Mouse (Mus musculus): ENCODE results near the gene Gpr37l1. TPM values are rescaled to one million over a fixed set of nuclear protein-coding genes. Genes with fewer than 3 reads are reported as not detected.
A peak's percentile ranks its signal among the peaks of the same experiment; 100 is the strongest.

The Gpr37l1 gene
- polyA plus RNA-seq (2015; fragmentation: Nextera tagmentation; extraction: Ambion mirVana), result not detected in 2 replicates

DNA sequence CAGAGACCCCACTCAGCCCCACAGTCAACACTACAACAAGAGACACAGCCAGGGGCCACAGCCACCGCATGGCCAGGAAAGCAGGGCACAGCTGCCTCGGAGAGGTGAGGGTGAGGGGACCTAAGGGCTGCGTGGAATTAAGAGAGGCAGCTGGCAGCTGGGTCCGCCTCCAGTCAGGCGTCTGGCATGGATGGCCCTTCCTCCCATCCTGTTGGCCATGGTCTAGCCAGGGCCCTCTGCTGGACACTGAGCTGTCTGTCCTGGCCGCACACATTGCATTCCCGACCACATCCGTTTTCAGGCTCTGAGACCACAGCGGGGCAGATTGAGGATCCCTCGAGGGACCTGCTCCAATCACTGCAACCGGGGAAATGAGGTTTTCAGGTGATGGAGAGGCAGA, at the start of gene Gpr37l1:
Gpr37l1 (minus strand) TSS at position 247 of the 400 bp plus-strand sequence.
- Histone ChIP-seq H3K9me3 (replicated peaks) (no peaks in the 10 kb centered on the region), H3K9ac (no peak within 1 kb of the TSS), H3K4me2 (no peak within 1 kb of the TSS), H3K4me3 (no peak within 1 kb of the TSS), H3K36me3 (ENCODE audit: poor library complexity, severe bottlenecking) (no peaks in the 10 kb centered on the region), H3K4me1 (0 out of 2 replicates have a peak, but pooled peaks cover 3% of the 10 kb centered on the region), H3K27me3 (no peaks in the 10 kb centered on the region), H3K27ac (no peak within 1 kb of the TSS)
- WGBS, result 63% methylated on average over 11 of the region's 11 CpGs
- no peak for ATAC-seq

- 89% methylated on average over 9 of the region's 9 CpGs for WGBS
- H3K4me1 ChIP-seq, result no peaks in the 10 kb centered on the region
- H3K4me3 ChIP-seq, result no peak overlapping the region
- ATAC-seq, result no peak
- H3K9ac ChIP-seq, result no peak overlapping the region
- H3K9me3 ChIP-seq (replicated peaks), result no peaks in the 10 kb centered on the region
- no peak overlapping the region for H3K4me2 ChIP-seq
- H3K27ac ChIP-seq, result no peak overlapping the region
- H3K36me3 ChIP-seq (ENCODE audit: poor library complexity, severe bottlenecking), result no peaks in the 10 kb centered on the region
- no peaks in the 10 kb centered on the region for H3K27me3 ChIP-seq
Measured at GRCm38 (mm10) chr1:135213772-135214640, 46.5 kb upstream of the Gpr37l1 start.

- 69% methylated on average over 5 of the region's 5 CpGs for WGBS
Measured at GRCm38 (mm10) chr1:135210421-135210820, 42.9 kb upstream of the Gpr37l1 start.

DNA sequence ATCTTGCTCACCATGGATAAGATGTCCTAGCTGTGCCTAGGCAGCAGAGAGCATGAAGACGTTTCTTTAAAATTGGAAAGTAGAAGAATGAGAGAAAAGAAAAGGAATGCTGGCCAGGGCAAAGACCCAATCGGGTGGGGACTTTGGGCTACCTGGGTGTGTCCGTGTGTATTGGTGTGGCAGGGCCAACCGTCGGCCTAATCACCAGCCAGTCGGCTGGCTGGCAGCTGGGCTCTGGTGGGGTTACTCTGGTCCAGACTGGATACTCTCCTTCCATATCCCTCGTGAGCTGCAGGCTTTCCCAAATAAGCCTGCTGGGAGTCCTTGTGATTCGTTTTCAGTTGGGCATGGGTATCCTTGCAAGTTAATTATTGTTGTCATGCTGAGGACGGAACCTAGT, 41.2 kb upstream of the Gpr37l1 start:
- ATAC-seq, result no peak
- WGBS, result 81% methylated on average over 9 of the region's 9 CpGs

More at GRCm38 (mm10) chr1:135210421-135210820, 42.9 kb upstream of the Gpr37l1 start:
- ATAC-seq, result no peak
- H3K27me3 ChIP-seq, result no peaks in the 10 kb centered on the region
- H3K36me3 ChIP-seq (ENCODE audit: poor library complexity, severe bottlenecking), result no peaks in the 10 kb centered on the region
- H3K4me3 ChIP-seq, result no peak overlapping the region
- no peaks in the 10 kb centered on the region for H3K4me1 ChIP-seq
- no peaks in the 10 kb centered on the region for H3K9me3 ChIP-seq (replicated peaks)
- no peak overlapping the region for H3K4me2 ChIP-seq
- no peak overlapping the region for H3K27ac ChIP-seq
- no peak overlapping the region for H3K9ac ChIP-seq

GRCm38 (mm10) chr1:135206586-135207339, 39.3 kb upstream of the Gpr37l1 start:
- no peak overlapping the region for H3K4me3 ChIP-seq
- no peak overlapping the region for H3K27ac ChIP-seq
- no peaks in the 10 kb centered on the region for H3K27me3 ChIP-seq
- peaks cover 7% of the 10 kb centered on the region for H3K4me1 ChIP-seq
- H3K9me3 ChIP-seq (replicated peaks), result no peaks in the 10 kb centered on the region
- 90% methylated on average over 14 of the region's 14 CpGs for WGBS
- H3K36me3 ChIP-seq (ENCODE audit: poor library complexity, severe bottlenecking), result no peaks in the 10 kb centered on the region
- H3K9ac ChIP-seq, result no peak overlapping the region
- H3K4me2 ChIP-seq, result no peak overlapping the region
- no peak for ATAC-seq

More for the DNA sequence above, 41.2 kb upstream of the Gpr37l1 start:
- Histone ChIP-seq H3K27ac (no peak overlapping the region), H3K9ac (no peak overlapping the region), H3K4me1 (peaks cover 7% of the 10 kb centered on the region), H3K27me3 (no peaks in the 10 kb centered on the region), H3K36me3 (ENCODE audit: poor library complexity, severe bottlenecking) (no peaks in the 10 kb centered on the region), H3K4me3 (no peak overlapping the region), H3K4me2 (no peak overlapping the region), H3K9me3 (replicated peaks) (no peaks in the 10 kb centered on the region)

- Histone ChIP-seq H3K36me3 (ENCODE audit: poor library complexity, severe bottlenecking) (no peaks in the 10 kb centered on the region), H3K27me3 (no peaks in the 10 kb centered on the region), H3K9ac (no peak overlapping the region), H3K4me1 (peaks cover 7% of the 10 kb centered on the region), H3K27ac (no peak overlapping the region), H3K4me3 (no peak overlapping the region), H3K4me2 (no peak overlapping the region), H3K9me3 (replicated peaks) (no peaks in the 10 kb centered on the region)
- no peak for ATAC-seq
- 64% methylated on average over 4 of the region's 4 CpGs for WGBS
Measured at GRCm38 (mm10) chr1:135205257-135205656, 37.8 kb upstream of the Gpr37l1 start.

DNA sequence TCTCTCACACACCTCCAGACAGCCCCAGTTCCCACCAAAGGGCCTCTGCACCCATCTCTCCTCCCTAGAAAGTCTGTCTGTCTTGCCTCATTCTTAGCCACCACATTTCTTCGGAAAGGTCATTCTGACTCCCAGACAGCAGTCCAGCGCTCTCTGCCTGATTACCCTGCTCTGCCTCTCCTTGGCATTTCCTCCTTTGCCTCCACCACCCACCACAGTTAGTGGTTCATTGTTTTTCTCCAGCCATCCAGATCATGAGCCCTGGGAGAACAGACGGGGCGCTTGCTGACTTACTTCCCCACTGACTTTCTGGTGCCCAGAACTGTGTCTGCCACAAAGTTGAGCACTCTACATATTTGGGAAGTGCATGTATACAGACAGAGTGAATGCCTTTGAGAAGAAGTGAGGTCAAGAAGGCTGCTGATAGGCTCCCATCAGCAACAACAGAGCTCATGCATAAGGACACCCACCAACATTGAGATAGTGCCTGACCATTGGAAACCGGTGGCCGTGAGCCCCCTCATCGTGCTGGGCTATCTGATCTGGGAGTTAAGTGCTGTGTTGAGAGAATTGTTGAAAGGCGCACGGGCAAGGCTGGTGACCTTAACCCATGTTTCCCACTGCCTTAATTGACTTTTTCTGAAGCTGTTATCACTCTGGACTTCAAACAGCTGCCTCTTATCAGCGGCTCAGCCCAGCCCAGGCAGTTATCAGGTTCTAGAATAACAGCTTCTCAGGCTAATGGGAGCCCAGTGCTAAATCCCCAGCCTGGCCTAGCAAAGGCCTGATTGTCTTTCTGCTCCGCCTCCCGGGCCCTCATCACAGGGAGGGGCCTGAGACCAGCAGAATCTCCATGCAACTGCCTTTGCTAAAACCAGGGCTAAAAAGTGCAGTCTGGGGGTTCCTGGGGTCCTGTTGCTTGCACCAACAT, 37.0 kb upstream of the Gpr37l1 start:
- Histone ChIP-seq H3K9me3 (replicated peaks) (no peaks in the 10 kb centered on the region), H3K4me1 (peaks cover 10% of the 10 kb centered on the region), H3K36me3 (ENCODE audit: poor library complexity, severe bottlenecking) (no peaks in the 10 kb centered on the region), H3K27me3 (no peaks in the 10 kb centered on the region), H3K4me3 (no peak overlapping the region), H3K9ac (no peak overlapping the region), H3K4me2 (no peak overlapping the region), H3K27ac (no peak overlapping the region)
- no peak for ATAC-seq
- WGBS, result 32% methylated on average over 12 of the region's 12 CpGs

- WGBS, result 88% methylated on average over 4 of the region's 4 CpGs
- no peak for ATAC-seq
Measured at GRCm38 (mm10) chr1:135200400-135200799, 32.9 kb upstream of the Gpr37l1 start.

GRCm38 (mm10) chr1:135199014-135199819, 31.7 kb upstream of the Gpr37l1 start:
- Histone ChIP-seq H3K4me2 (peak overlapping the region; percentile 55), H3K27me3 (no peaks in the 10 kb centered on the region), H3K27ac (peak overlapping the region; percentile 1; the same call in 1 of the 2 replicates), H3K9ac (peak overlapping the region; percentile 34; the same call in 1 of the 2 replicates), H3K4me3 (peak overlapping the region; percentile 24), H3K36me3 (ENCODE audit: poor library complexity, severe bottlenecking) (no peaks in the 10 kb centered on the region), H3K9me3 (replicated peaks) (no peaks in the 10 kb centered on the region), H3K4me1 (peaks cover 15% of the 10 kb centered on the region)
- ATAC-seq, result peak; percentile 45; the same call in 1 of the 2 replicates
- 2% methylated on average over 21 of the region's 21 CpGs for WGBS

More at GRCm38 (mm10) chr1:135200400-135200799, 32.9 kb upstream of the Gpr37l1 start:
- Histone ChIP-seq H3K9me3 (replicated peaks) (no peaks in the 10 kb centered on the region), H3K4me2 (no peak overlapping the region), H3K9ac (no peak overlapping the region), H3K27me3 (no peaks in the 10 kb centered on the region), H3K36me3 (ENCODE audit: poor library complexity, severe bottlenecking) (no peaks in the 10 kb centered on the region), H3K4me1 (peaks cover 22% of the 10 kb centered on the region), H3K27ac (no peak overlapping the region), H3K4me3 (no peak overlapping the region)

- no peak for ATAC-seq
- Histone ChIP-seq H3K36me3 (ENCODE audit: poor library complexity, severe bottlenecking) (no peaks in the 10 kb centered on the region), H3K27ac (no peak overlapping the region), H3K9ac (no peak overlapping the region), H3K4me3 (no peak overlapping the region), H3K9me3 (replicated peaks) (no peaks in the 10 kb centered on the region), H3K27me3 (no peaks in the 10 kb centered on the region), H3K4me2 (no peak overlapping the region), H3K4me1 (peaks cover 14% of the 10 kb centered on the region)
- WGBS, result 23% methylated on average over 5 of the region's 5 CpGs
Measured at GRCm38 (mm10) chr1:135198412-135198811, 30.9 kb upstream of the Gpr37l1 start.
